Mouse (Mus musculus) MEL (cell line): ENCODE data around the gene Frem2. TPM values are rescaled to one million over a fixed set of nuclear protein-coding genes. Genes with fewer than 3 reads are reported as not detected.

Source experiments
- DNase-seq: peaks from one replicate; pipeline ENCODE4 v3.0.0; 2011; ENCODE audit warnings: low read depth, low spot score
- H3K27ac ChIP-seq: 2 replicates; pipeline ENCODE4 v1.5.1; 2012; ENCODE audit warnings: low read depth, mild to moderate bottlenecking, control low read depth, low read length, moderate library complexity; ENCODE audit not compliant: control insufficient read depth
- H3K27me3 ChIP-seq, 2 experiments: fragments of 150-350 bp in 1 of 2; sonication (generic) in 1 of 2; 2 replicates each; pipeline ENCODE4 v1.6.1; 2012; ENCODE audit warnings: low read length in 2 of 2, mild to moderate bottlenecking in 2 of 2, improper control_type of control experiment in 1 of 2, moderate library complexity in 1 of 2; ENCODE audit not compliant: insufficient read depth in 2 of 2, control insufficient read depth in 1 of 2
- H3K36me3 ChIP-seq, 2 experiments: 2 replicates each; pipeline ENCODE4 v1.6.1; 2012 to 2014; ENCODE audit warnings: low read length in 2 of 2, improper control_type of control experiment in 1 of 2, inconsistent platforms in 1 of 2, mild to moderate bottlenecking in 1 of 2; ENCODE audit not compliant: insufficient read depth in 2 of 2, control insufficient read depth in 1 of 2
- H3K4me1 ChIP-seq, 2 experiments: fragments of 150-350 bp in 1 of 2; sonication (generic) in 1 of 2; 2 replicates each; pipeline ENCODE4 v1.6.1; 2012; ENCODE audit warnings: low read length in 2 of 2, improper control_type of control experiment in 1 of 2, mild to moderate bottlenecking in 1 of 2; ENCODE audit not compliant: insufficient read depth in 2 of 2, control insufficient read depth in 1 of 2
- H3K4me3 ChIP-seq, 2 experiments: fragments of 150-350 bp in 1 of 2; sonication (generic) in 1 of 2; 2 replicates each; pipeline ENCODE4 v1.5.1; 2012; ENCODE audit warnings: low read depth in 2 of 2, low read length in 2 of 2, mild to moderate bottlenecking in 2 of 2, moderate library complexity in 2 of 2, control low read depth in 1 of 2, improper control_type of control experiment in 1 of 2; ENCODE audit not compliant: control insufficient read depth in 1 of 2, insufficient read depth in 1 of 2
- H3K79me2 ChIP-seq: 2 replicates; pipeline ENCODE4 v1.6.1; 2012; ENCODE audit warnings: mild to moderate bottlenecking, low read length, moderate library complexity; ENCODE audit not compliant: control insufficient read depth, poor library complexity, insufficient read depth
- H3K9ac ChIP-seq: 2 replicates; pipeline ENCODE4 v1.6.1; 2012; ENCODE audit warnings: low read depth, mild to moderate bottlenecking, control low read depth, low read length, moderate library complexity; ENCODE audit not compliant: control insufficient read depth, poor library complexity, severe bottlenecking
- H3K9me3 ChIP-seq: fragments of 150-350 bp; sonication (generic); replicated peaks from 2 replicates; pipeline ENCODE4 v1.6.1; 2012; ENCODE audit warnings: mild to moderate bottlenecking, low read length, improper control_type of control experiment, moderate library complexity; ENCODE audit not compliant: insufficient read depth
- BHLHE40 ChIP-seq: IDR thresholded peaks from 2 replicates; pipeline ENCODE4 v1.6.1; 2012; ENCODE audit warnings: low read depth, mild to moderate bottlenecking, inconsistent platforms, low read length, improper control_type of control experiment, borderline replicate concordance
- CHD1 ChIP-seq: IDR thresholded peaks from 2 replicates; pipeline ENCODE4 v1.6.1; 2012; ENCODE audit warnings: low read depth, mild to moderate bottlenecking, inconsistent platforms, low read length, improper control_type of control experiment
- CHD2 ChIP-seq: IDR thresholded peaks from 2 replicates; pipeline ENCODE4 v1.6.1; 2011; ENCODE audit warnings: low read length, improper control_type of control experiment
- E2F4 ChIP-seq: IDR thresholded peaks from 2 replicates; pipeline ENCODE4 v1.6.1; 2011; ENCODE audit warnings: low read depth, low read length, improper control_type of control experiment, borderline replicate concordance
- EP300 ChIP-seq, 2 experiments: IDR thresholded peaks; 2 replicates each; pipeline ENCODE4 v1.6.1; 2011; ENCODE audit warnings: improper control_type of control experiment in 2 of 2, low read length in 2 of 2, low read depth in 1 of 2, mild to moderate bottlenecking in 1 of 2
- ETS1 ChIP-seq: IDR thresholded peaks from 2 replicates; pipeline ENCODE4 v1.6.1; 2012; ENCODE audit warnings: low read depth, mild to moderate bottlenecking, inconsistent platforms, low read length, improper control_type of control experiment, moderate library complexity
- GABPA ChIP-seq: IDR thresholded peaks from 2 replicates; pipeline ENCODE4 v1.6.1; 2012; ENCODE audit warnings: low read depth, mild to moderate bottlenecking, inconsistent platforms, low read length, improper control_type of control experiment, moderate library complexity
- JUND ChIP-seq: IDR thresholded peaks from 2 replicates; pipeline ENCODE4 v1.6.1; 2011; ENCODE audit warnings: low read depth, mild to moderate bottlenecking, improper control_type of control experiment, low read length
- MAZ ChIP-seq: IDR thresholded peaks from 2 replicates; pipeline ENCODE4 v1.6.1; 2012; ENCODE audit warnings: low read depth, mild to moderate bottlenecking, inconsistent platforms, low read length, improper control_type of control experiment
- MYC ChIP-seq: IDR thresholded peaks from 2 replicates; pipeline ENCODE4 v1.6.1; 2011; ENCODE audit warnings: low read depth, mild to moderate bottlenecking, low read length, improper control_type of control experiment, moderate library complexity
- NELFE ChIP-seq: IDR thresholded peaks from 2 replicates; pipeline ENCODE4 v1.6.1; 2011; ENCODE audit warnings: low read depth, low read length, improper control_type of control experiment
- NRF1 ChIP-seq: IDR thresholded peaks from 2 replicates; pipeline ENCODE4 v1.6.1; 2014; ENCODE audit warnings: low read depth, mild to moderate bottlenecking, inconsistent platforms, low read length, improper control_type of control experiment, moderate library complexity; ENCODE audit not compliant: poor library complexity, insufficient read depth, severe bottlenecking
- RAD21 ChIP-seq: IDR thresholded peaks from 2 replicates; pipeline ENCODE4 v1.6.1; 2011; ENCODE audit warnings: mild to moderate bottlenecking, low read depth, low read length, improper control_type of control experiment
- RCOR1 ChIP-seq: IDR thresholded peaks from 2 replicates; pipeline ENCODE4 v1.6.1; 2012; ENCODE audit warnings: low read depth, mild to moderate bottlenecking, inconsistent platforms, low read length, improper control_type of control experiment
- TAL1 ChIP-seq: IDR thresholded peaks from 2 replicates; pipeline ENCODE4 v1.6.1; 2012; ENCODE audit warnings: mild to moderate bottlenecking, inconsistent platforms, low read length, moderate library complexity, mixed read lengths
- UBTF ChIP-seq: IDR thresholded peaks from 2 replicates; pipeline ENCODE4 v1.6.1; 2012; ENCODE audit warnings: low read depth, mild to moderate bottlenecking, inconsistent platforms, low read length, improper control_type of control experiment, moderate library complexity, borderline replicate concordance; ENCODE audit not compliant: insufficient read depth
- USF1 ChIP-seq: IDR thresholded peaks from 2 replicates; pipeline ENCODE4 v1.6.1; 2014; ENCODE audit warnings: low read depth, mild to moderate bottlenecking, inconsistent platforms, low read length, improper control_type of control experiment, moderate library complexity
- ZC3H11A ChIP-seq: IDR thresholded peaks from 2 replicates; pipeline ENCODE4 v1.6.1; 2012; ENCODE audit warnings: low read depth, mild to moderate bottlenecking, inconsistent platforms, low read length, improper control_type of control experiment
- ZNF384 ChIP-seq: IDR thresholded peaks from 2 replicates; pipeline ENCODE4 v1.6.1; 2012; ENCODE audit warnings: low read depth, mild to moderate bottlenecking, inconsistent platforms, low read length, improper control_type of control experiment
- polyA plus RNA-seq, 2 experiments: library from polyadenylated mRNA; stranded (reverse) in 1 of 2; unstranded in 1 of 2; fragments of >175 nt in 1 of 2; fragments of >200 nt in 1 of 2; gene quantifications; 2 replicates each; pipeline versions ENCODE4 v1.2.1 to v1.2.4; 2012; ENCODE audit warnings: low replicate concordance in 2 of 2, low read depth in 1 of 2; ENCODE audit not compliant: insufficient read length in 2 of 2, insufficient read depth in 1 of 2, missing spikeins in 1 of 2
- total RNA-seq: library from RNA; depleted of rRNA; stranded (reverse); fragments of 300-350 nt; gene quantifications from 2 replicates; pipeline ENCODE4 v1.2.3, GENCODE M21; 2012

The Frem2 gene
- total and polyA plus RNA-seq, 3 experiments = not detected

- Histone ChIP-seq H3K9ac (no peak overlapping the region), H3K79me2 (no peaks in the 10 kb centered on the region), H3K27ac (no peak overlapping the region), H3K4me3 (no peak overlapping the region), H3K4me1 (no peaks in the 10 kb centered on the region), H3K9me3 (no peaks in the 10 kb centered on the region), H3K36me3 (no peaks in the 10 kb centered on the region), H3K27me3 (no peaks in the 10 kb centered on the region)
- no peak for TF ChIP-seq CHD1
- TF ChIP-seq ETS1 = no peak
- no peak for TF ChIP-seq TAL1
- no peak for TF ChIP-seq ZC3H11A
- TF ChIP-seq BHLHE40 = no peak
- no peak for TF ChIP-seq UBTF
- TF ChIP-seq NELFE = no peak
- TF ChIP-seq E2F4 = no peak
- no peak for TF ChIP-seq JUND
- no peak for TF ChIP-seq MYC
- TF ChIP-seq NRF1 = no peak
- TF ChIP-seq GABPA = no peak
- no peak for TF ChIP-seq EP300 (IDR thresholded peaks at IDR 0.05; ENCODE audit: low read depth in 1 of 2, low read length in 2 of 2)
- no peak for TF ChIP-seq RCOR1
- DNase-seq = no peak
Measured at GRCm38 (mm10) chr3:53669736-53670135, 12.6 kb upstream of the Frem2 start.

- Histone ChIP-seq H3K36me3 (no peaks in the 10 kb centered on the region), H3K9me3 (no peaks in the 10 kb centered on the region), H3K9ac (no peak overlapping the region), H3K27me3 (no peaks in the 10 kb centered on the region), H3K79me2 (no peaks in the 10 kb centered on the region), H3K4me1 (no peaks in the 10 kb centered on the region), H3K4me3 (no peak overlapping the region), H3K27ac (no peak overlapping the region)
- TF ChIP-seq NRF1 (no peak), MAZ (no peak), CHD2 (no peak), USF1 (no peak), MYC (no peak), ZNF384 (no peak), RAD21 (no peak)
- no peak for DNase-seq
Measured at GRCm38 (mm10) chr3:53657744-53658534, 784 bp upstream of the Frem2 start.
